Mouse (Mus musculus): Measurements from ENCODE around the gene S1pr1.

The S1pr1 gene

GRCm38 (mm10) chr3:115711924-115712807 lies 2.7 kb downstream of the S1pr1 start:
- DNase-seq (ENCODE audit: low read depth, low spot score), result no peak

GRCm38 (mm10) chr3:115711393-115711792 lies 3.5 kb downstream of the S1pr1 start:
- no peak for DNase-seq (ENCODE audit: low read depth, low spot score)

GRCm38 (mm10) chr3:115710051-115710450 lies 4.8 kb downstream of the S1pr1 start:
- no peak for DNase-seq (ENCODE audit: low read depth, low spot score)

- no peak for DNase-seq (ENCODE audit: low read depth, low spot score)
These were observed 5.7 kb downstream of the S1pr1 start for GRCm38 (mm10) chr3:115709118-115709574.

GRCm38 (mm10) chr3:115706736-115707135 lies 8.1 kb downstream of the S1pr1 start:
- DNase-seq (ENCODE audit: low read depth, low spot score), result no peak

- DNase-seq (ENCODE audit: low read depth, low spot score), result no peak
These were observed 10.5 kb downstream of the S1pr1 start for GRCm38 (mm10) chr3:115704254-115704908.

GRCm38 (mm10) chr3:115703720-115704119 lies 11.2 kb downstream of the S1pr1 start:
- DNase-seq (ENCODE audit: low read depth, low spot score), result no peak

- DNase-seq (ENCODE audit: low read depth, low spot score), result no peak
These were observed 12.8 kb downstream of the S1pr1 start for GRCm38 (mm10) chr3:115702089-115702488.

GRCm38 (mm10) chr3:115695194-115695891 lies 19.5 kb downstream of the S1pr1 start:
- DNase-seq (ENCODE audit: low read depth, low spot score), result no peak

GRCm38 (mm10) chr3:115694168-115694567 lies 20.7 kb downstream of the S1pr1 start:
- DNase-seq (ENCODE audit: low read depth, low spot score), result no peak

GRCm38 (mm10) chr3:115693390-115693789 lies 21.5 kb downstream of the S1pr1 start:
- DNase-seq (ENCODE audit: low read depth, low spot score), result no peak

- no peak for DNase-seq (ENCODE audit: low read depth, low spot score)
These were observed 22.0 kb downstream of the S1pr1 start for GRCm38 (mm10) chr3:115692857-115693256.

- DNase-seq (ENCODE audit: low read depth, low spot score), result no peak
These were observed 22.5 kb downstream of the S1pr1 start for GRCm38 (mm10) chr3:115692384-115692783.

GRCm38 (mm10) chr3:115689920-115690319 lies 25.0 kb downstream of the S1pr1 start:
- DNase-seq (ENCODE audit: low read depth, low spot score), result no peak

GRCm38 (mm10) chr3:115689352-115689751 lies 25.5 kb downstream of the S1pr1 start:
- no peak for DNase-seq (ENCODE audit: low read depth, low spot score)

- DNase-seq (ENCODE audit: low read depth, low spot score), result no peak
These were observed 27.1 kb downstream of the S1pr1 start for GRCm38 (mm10) chr3:115687821-115688220.

GRCm38 (mm10) chr3:115682328-115683088 lies 32.4 kb downstream of the S1pr1 start:
- no peak for DNase-seq (ENCODE audit: low read depth, low spot score)

GRCm38 (mm10) chr3:115681184-115681583 lies 33.7 kb downstream of the S1pr1 start:
- no peak for DNase-seq (ENCODE audit: low read depth, low spot score)

GRCm38 (mm10) chr3:115679022-115679421 lies 35.9 kb downstream of the S1pr1 start:
- no peak for DNase-seq (ENCODE audit: low read depth, low spot score)

GRCm38 (mm10) chr3:115675546-115676535 lies 39.0 kb downstream of the S1pr1 start:
- DNase-seq (ENCODE audit: low read depth, low spot score), result no peak
